Mouse (Mus musculus) thymus, adult 2 months (tissue): ENCODE results near the gene Bmp10. TPM values are rescaled to one million over a fixed set of nuclear protein-coding genes. Genes with fewer than 3 reads are reported as not detected.
A peak's percentile ranks its signal among the peaks of the same experiment; 100 is the strongest.

Experiments used
- DNase-seq: peaks from one replicate; pipeline ENCODE4 v3.0.0; 2021
- H3K27ac ChIP-seq: fragments of 200-500 bp; 2 replicates; pipeline ENCODE4 v1.5.1; 2012; ENCODE audit warnings: low read length, control low read depth; ENCODE audit not compliant: control insufficient read depth, insufficient read depth
- H3K27me3 ChIP-seq: fragments of 200-500 bp; 2 replicates; pipeline ENCODE4 v1.6.1; 2012; ENCODE audit warnings: mild to moderate bottlenecking, low read length, moderate library complexity, mixed read lengths; ENCODE audit not compliant: control insufficient read depth, insufficient read depth
- H3K36me3 ChIP-seq: fragments of 200-500 bp; 2 replicates; pipeline ENCODE4 v1.6.1; 2012; ENCODE audit warnings: mild to moderate bottlenecking, low read length, moderate library complexity; ENCODE audit not compliant: control insufficient read depth, insufficient read depth
- H3K4me1 ChIP-seq: fragments of 200-500 bp; replicated peaks from 2 replicates; pipeline ENCODE4 v1.6.1; 2012; ENCODE audit warnings: low read length; ENCODE audit not compliant: control insufficient read depth, insufficient read depth
- H3K4me3 ChIP-seq: fragments of 200-500 bp; 2 replicates; pipeline ENCODE4 v1.5.1; 2012; ENCODE audit warnings: mild to moderate bottlenecking, low read length, control low read depth, moderate library complexity; ENCODE audit not compliant: control insufficient read depth, insufficient read depth
- CTCF ChIP-seq: fragments of 200-500 bp; IDR thresholded peaks from 2 replicates; pipeline ENCODE4 v1.5.1; 2012; ENCODE audit warnings: mild to moderate bottlenecking, control low read depth, low read length, moderate library complexity, borderline replicate concordance; ENCODE audit not compliant: control insufficient read depth, poor library complexity, insufficient read depth; ENCODE audit errors: extremely low read depth
- POLR2A ChIP-seq: fragments of 200-500 bp; IDR thresholded peaks from 2 replicates; pipeline ENCODE4 v1.6.1; 2012; ENCODE audit warnings: mild to moderate bottlenecking, low read length, control low read depth, moderate library complexity; ENCODE audit not compliant: control insufficient read depth, poor library complexity, insufficient read depth; ENCODE audit errors: extremely low read depth
- WGBS: fragments of 180-500 bp; shearing (Covaris S2); methylation state at CpG from one replicate; pipeline ENCODE4 v1.1.7; 2018; 5-methylcytosine and 5-hydroxymethylcytosine counted together
- polyA plus RNA-seq: library from polyadenylated mRNA; depleted of rRNA; stranded (reverse); fragments of >200 nt; gene quantifications from 2 replicates; pipeline ENCODE4 v1.2.3, GENCODE M21; 2012

Bmp10 gene
- polyA plus RNA-seq, 1 experiment, result 4.8 TPM

- Histone ChIP-seq H3K36me3 (no peaks in the 10 kb centered on the region), H3K27ac (no peak overlapping the region), H3K27me3 (no peaks in the 10 kb centered on the region), H3K4me3 (no peak overlapping the region), H3K4me1 (no peaks in the 10 kb centered on the region; the same call in 1 of the 2 replicates)
- WGBS, result 94% methylated on average over 11 of the region's 11 CpGs
- TF ChIP-seq CTCF (no peak), POLR2A (no peak)
- DNase-seq, result no peak
Measured at GRCm38 (mm10) chr6:87443253-87443652, 14.5 kb downstream of the Bmp10 start.

- Histone ChIP-seq H3K27ac (no peak overlapping the region), H3K27me3 (no peaks in the 10 kb centered on the region), H3K36me3 (no peaks in the 10 kb centered on the region), H3K4me1 (no peaks in the 10 kb centered on the region; the same call in 1 of the 2 replicates), H3K4me3 (no peak overlapping the region)
- 93% methylated on average over 7 of the region's 7 CpGs for WGBS
- TF ChIP-seq POLR2A, result no peak
- no peak for TF ChIP-seq CTCF
- DNase-seq, result no peak
Measured at GRCm38 (mm10) chr6:87445222-87445621, 16.4 kb downstream of the Bmp10 start.

GRCm38 (mm10) chr6:87447217-87447616 is 18.4 kb downstream of the Bmp10 start:
- DNase-seq, result no peak
- TF ChIP-seq POLR2A (no peak), CTCF (no peak)
- 39% methylated on average over 4 of the region's 4 CpGs for WGBS
- Histone ChIP-seq H3K36me3 (no peaks in the 10 kb centered on the region), H3K4me3 (no peak overlapping the region), H3K27me3 (no peaks in the 10 kb centered on the region), H3K4me1 (no peaks in the 10 kb centered on the region; the same call in 1 of the 2 replicates), H3K27ac (no peak overlapping the region)

GRCm38 (mm10) chr6:87449534-87449933 is 20.7 kb downstream of the Bmp10 start:
- TF ChIP-seq POLR2A (no peak), CTCF (no peak)
- WGBS, result 94% methylated on average over 3 of the region's 3 CpGs
- DNase-seq, result no peak
- Histone ChIP-seq H3K4me3 (no peak overlapping the region), H3K36me3 (no peaks in the 10 kb centered on the region), H3K27ac (no peak overlapping the region), H3K4me1 (no peaks in the 10 kb centered on the region; the same call in 1 of the 2 replicates), H3K27me3 (no peaks in the 10 kb centered on the region)

GRCm38 (mm10) chr6:87451016-87451415 is 22.2 kb downstream of the Bmp10 start:
- TF ChIP-seq CTCF (no peak), POLR2A (no peak)
- no peaks in the 10 kb centered on the region; the same call in 1 of the 2 replicates for H3K4me1 ChIP-seq
- DNase-seq, result peak; percentile 40
- no peak overlapping the region for H3K27ac ChIP-seq
- WGBS, result 45% methylated on average over 3 of the region's 3 CpGs
- H3K36me3 ChIP-seq, result no peaks in the 10 kb centered on the region
- no peak overlapping the region for H3K4me3 ChIP-seq
- H3K27me3 ChIP-seq, result no peaks in the 10 kb centered on the region

GRCm38 (mm10) chr6:87451771-87452170 is 23.0 kb downstream of the Bmp10 start:
- Histone ChIP-seq H3K27me3 (no peaks in the 10 kb centered on the region), H3K36me3 (no peaks in the 10 kb centered on the region), H3K4me3 (no peak overlapping the region), H3K4me1 (no peaks in the 10 kb centered on the region), H3K27ac (no peak overlapping the region)
- no peak for TF ChIP-seq CTCF
- TF ChIP-seq POLR2A, result no peak
- WGBS, result 86% methylated on average over 3 of the region's 3 CpGs
- DNase-seq, result no peak

- Histone ChIP-seq H3K36me3 (peaks cover 20% of the 10 kb centered on the region), H3K27me3 (no peaks in the 10 kb centered on the region), H3K27ac (no peak overlapping the region), H3K4me1 (no peaks in the 10 kb centered on the region), H3K4me3 (no peak overlapping the region)
- WGBS, result 92% methylated on average over 6 of the region's 6 CpGs
- DNase-seq, result no peak
- TF ChIP-seq POLR2A (no peak), CTCF (no peak)
Measured at GRCm38 (mm10) chr6:87455507-87455906, 26.7 kb downstream of the Bmp10 start.
